Mouse (Mus musculus) testis, postnatal 10 days (tissue): Measurements from ENCODE around the gene Cdc14a.
A peak's percentile ranks its signal among the peaks of the same experiment; 100 is the strongest.

Experiments
- DNase-seq: peaks from one replicate; pipeline ENCODE4 v3.0.0; 2021; ENCODE audit warnings: low spot score

Cdc14a gene

GRCm38 (mm10) chr3:116267036-116267654, 156.7 kb downstream of the Cdc14a start:
- DNase-seq: no peak

- DNase-seq: no peak
These were observed 157.5 kb downstream of the Cdc14a start for GRCm38 (mm10) chr3:116266360-116266759.

DNA sequence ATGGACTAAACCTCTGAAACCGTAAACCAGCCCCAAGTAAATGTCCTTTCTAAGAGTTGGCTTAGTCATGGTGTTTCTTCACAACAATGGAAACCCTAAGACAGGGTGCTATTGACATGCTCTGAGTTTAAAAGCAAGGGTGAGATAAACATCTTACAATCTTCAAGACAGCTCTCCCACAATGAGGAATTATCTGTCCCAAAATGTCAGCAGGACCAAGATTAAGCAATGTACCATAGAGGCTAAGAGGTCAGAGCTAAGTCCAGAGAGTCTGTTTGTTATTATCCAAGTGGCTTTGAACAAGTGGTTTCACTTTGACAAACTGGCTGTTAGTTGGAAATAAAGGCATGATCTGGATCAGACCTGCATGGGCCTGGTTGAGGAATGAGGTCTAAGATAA, 159.9 kb downstream of the Cdc14a start:
- DNase-seq: no peak

- DNase-seq: no peak
These were observed 160.8 kb downstream of the Cdc14a start for GRCm38 (mm10) chr3:116263061-116263460.

DNA sequence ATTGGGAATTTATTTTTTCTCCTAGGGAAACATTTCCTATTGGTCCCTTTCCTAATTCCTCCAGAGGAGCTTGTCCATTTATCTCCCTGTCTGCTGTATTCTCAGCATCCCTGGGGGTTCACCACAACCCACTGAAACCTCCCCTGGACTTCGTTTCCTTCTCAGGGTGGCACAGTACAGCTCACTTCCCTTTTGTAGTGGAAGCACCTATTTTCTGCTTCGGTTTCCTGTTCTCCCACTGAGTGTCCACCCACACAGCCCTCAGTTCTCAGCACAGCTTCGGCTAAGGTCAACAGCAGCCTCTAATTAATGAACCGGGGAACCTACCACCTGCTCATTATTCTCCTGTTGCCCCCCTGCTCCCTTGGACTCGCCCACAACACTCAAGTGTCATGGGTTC, 167.7 kb downstream of the Cdc14a start:
- no peak for DNase-seq

DNA sequence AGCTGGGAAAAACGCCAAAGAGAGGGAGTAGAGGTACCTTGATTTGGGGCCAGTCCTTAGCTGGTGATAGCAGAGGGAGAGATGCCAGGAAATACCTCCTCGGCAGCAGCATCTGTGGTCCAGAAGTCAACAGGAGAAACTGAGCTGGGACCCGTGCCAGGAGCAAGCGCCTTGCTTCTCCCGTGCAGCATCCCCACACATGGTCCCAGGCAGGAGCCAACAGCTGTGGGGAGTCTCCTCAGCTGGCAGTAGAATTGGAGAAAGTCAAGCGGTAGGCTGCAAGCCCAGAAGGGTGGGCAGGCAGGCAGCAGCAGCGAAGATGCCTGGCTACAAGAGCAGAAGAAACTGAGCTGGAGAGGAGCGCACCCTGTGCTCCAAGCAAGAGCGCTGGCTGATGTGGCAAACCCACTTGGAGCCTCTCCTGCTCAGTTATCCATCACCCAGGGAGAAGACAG, 170.7 kb downstream of the Cdc14a start, which contains the start of gene Gpr88:
Gene Gpr88, minus strand, starts transcription at position 427 of the 455 bp plus-strand sequence.
- peak; percentile 85 for DNase-seq

GRCm38 (mm10) chr3:116252255-116253040, 171.4 kb downstream of the Cdc14a start:
- no peak for DNase-seq

- DNase-seq: peak; percentile 61
These were observed 172.2 kb downstream of the Cdc14a start for GRCm38 (mm10) chr3:116251481-116252254.

DNA sequence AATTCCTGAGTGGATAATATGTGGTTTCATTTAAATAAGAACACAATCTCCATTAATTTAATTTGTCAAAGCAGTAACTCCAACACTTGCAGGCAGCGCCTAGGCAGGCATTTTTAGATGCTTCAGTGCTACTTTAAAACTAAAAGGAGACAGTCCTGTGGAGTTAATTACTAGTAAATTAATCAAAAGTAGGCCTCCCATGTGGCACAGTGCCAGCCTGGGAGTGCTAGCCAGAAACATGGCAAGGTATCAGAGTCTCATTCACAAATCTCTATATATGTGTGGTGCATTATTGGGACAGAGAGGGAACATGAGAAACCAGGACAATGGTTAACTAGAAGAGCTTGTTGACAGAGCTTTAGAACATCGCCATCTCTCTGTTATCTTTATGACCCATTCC, 174.8 kb downstream of the Cdc14a start:
- no peak for DNase-seq

DNA sequence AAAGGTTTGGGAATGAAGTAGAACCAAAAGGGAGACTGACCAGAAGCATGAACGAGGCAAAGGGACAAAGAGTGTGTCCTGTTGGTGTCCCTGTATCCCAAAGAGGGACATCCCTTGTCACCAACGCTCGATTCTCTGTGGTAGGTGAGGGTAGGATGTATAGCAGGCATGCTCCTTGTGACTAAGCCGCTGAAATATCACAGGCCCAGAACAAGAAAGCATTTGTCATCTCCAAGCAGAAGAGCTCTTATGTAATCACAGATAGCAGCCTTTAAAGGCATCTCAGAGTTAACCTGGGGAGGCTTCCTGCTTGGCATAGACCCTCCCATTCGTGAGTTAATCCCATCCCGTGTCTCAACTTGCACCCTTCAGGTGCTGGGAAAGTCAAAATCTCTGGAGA, 179.4 kb downstream of the Cdc14a start:
- no peak for DNase-seq

DNA sequence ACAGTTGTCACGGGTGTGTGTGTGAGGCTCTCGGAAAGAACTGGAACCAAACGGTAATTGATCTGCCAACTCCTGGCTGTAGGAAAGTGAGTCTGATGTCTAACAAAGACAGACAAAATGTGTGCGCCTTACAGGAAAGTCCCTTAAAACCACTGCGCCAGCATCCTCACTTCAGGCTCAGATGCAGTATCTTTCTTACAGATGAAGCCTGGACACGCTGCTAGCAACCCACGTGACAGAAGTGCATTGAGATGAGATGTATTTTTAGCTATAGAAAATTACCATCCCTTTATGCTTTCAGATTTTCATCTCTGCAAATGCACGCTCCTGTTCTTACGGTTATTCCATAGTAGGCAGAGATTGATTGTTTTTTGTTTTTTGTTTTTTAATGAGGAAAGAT, 181.1 kb downstream of the Cdc14a start:
- no peak for DNase-seq

- DNase-seq: no peak
These were observed 186.3 kb downstream of the Cdc14a start for GRCm38 (mm10) chr3:116237527-116237926.

DNA sequence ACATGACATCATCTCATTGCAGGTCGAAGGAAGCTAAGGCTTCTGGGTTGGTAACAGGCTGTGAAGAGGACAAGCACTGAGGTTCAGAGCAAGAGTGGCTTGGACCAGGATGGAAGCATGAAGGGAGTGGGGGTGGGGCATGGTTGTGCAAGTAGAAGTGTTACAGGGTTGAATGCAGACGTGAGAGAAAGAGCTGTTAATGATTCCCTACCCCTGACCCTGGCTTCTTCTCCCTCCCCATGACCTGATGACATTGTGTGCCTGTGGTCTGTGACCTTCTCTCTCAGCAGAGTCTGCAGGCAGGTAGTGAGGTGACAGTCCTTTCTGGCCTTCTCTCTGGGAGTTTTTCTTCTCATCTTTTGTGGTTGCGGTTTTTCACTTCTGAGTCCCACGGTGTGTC, 187.0 kb downstream of the Cdc14a start:
- DNase-seq: no peak

- no peak for DNase-seq
These were observed 190.3 kb downstream of the Cdc14a start for GRCm38 (mm10) chr3:116233515-116233914.

GRCm38 (mm10) chr3:116232763-116233162, 191.1 kb downstream of the Cdc14a start:
- DNase-seq: no peak

GRCm38 (mm10) chr3:116229336-116229735, 194.5 kb downstream of the Cdc14a start:
- no peak for DNase-seq

DNA sequence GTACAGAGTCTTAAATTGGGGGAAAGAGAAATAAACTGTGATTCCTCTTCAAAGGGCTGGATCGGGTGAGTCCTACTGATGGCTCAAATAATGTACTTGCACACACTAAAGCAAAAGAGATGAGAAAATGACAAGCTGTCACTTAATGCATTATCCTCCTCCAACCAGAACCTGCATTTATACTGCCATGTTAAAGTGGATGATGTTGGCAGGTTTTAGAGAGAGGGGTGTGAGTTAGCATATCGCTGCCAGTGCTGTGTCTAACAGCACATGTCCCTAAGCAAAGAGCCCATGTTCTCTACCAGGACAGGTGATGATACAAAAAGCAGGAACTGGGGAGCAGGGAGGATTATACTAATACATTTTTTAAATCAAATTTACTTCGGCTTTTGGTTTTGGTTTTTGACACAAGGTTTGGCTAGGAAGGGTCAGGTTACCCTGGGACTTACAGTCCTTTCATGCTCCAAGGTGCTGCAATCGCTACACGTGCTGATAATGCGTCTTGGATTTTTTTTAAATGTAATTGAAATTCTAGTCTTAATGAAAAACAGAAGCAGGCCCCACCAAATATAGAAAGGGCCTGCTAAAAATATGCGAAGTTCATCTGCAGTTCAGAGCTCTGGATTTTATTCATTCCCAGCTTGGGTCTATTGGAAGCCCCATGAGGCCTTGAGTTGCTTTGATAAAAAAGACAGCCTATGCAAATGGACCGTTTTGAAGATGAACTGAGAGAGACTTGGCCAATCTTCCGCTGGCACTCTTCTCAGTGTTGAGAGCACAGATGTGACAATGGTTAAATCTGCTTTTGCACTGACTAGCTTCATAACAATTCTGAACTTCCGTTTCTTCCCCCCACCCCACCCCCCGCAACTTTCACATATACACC, 195.2 kb downstream of the Cdc14a start:
- DNase-seq: no peak

GRCm38 (mm10) chr3:116227383-116227782, 196.4 kb downstream of the Cdc14a start:
- no peak for DNase-seq

GRCm38 (mm10) chr3:116226915-116227314, 196.9 kb downstream of the Cdc14a start:
- DNase-seq: no peak
